Mouse (Mus musculus): ENCODE measurements around the gene Rcl1. TPM values are rescaled to one million over a fixed set of nuclear protein-coding genes. Genes with fewer than 3 reads are reported as not detected.
A peak's percentile ranks its signal among the peaks of the same experiment; 100 is the strongest.

The Rcl1 gene
- polyA plus RNA-seq, 1 experiment from 2014 or later: 79.2 TPM

DNA sequence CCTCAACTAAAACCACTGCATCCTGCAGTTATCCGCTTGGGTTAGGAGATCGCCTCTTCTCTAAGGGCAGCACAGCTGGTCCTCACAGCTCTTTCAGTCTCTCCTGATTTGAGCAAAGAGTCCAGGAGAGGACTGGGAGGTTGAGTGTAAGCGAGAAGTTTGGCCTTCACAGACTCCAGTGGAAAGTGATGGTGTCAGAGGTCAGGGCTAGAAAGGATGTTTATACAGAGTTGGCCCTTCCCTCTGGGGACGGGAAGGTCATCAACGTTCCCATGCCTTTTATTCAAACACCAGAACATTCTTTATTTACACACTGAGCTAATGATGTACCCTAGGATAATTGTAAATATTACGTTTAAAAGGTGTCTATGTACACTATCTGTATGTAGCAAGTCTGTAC is 27.0 kb downstream of the Rcl1 start:
- H3K36me3 ChIP-seq (replicated peaks; ENCODE audit: insufficient read depth, low read length): peaks cover 45% of the 10 kb centered on the region
- TF ChIP-seq EP300 (IDR thresholded peaks at IDR 0.05; ENCODE audit: low read depth) (peak; percentile 31; the same call in 1 of the 2 replicates), CTCF (IDR thresholded peaks at IDR 0.05; ENCODE audit: low read depth) (no peak)
- H3K4me1 ChIP-seq (ENCODE audit: insufficient read depth): no peaks in the 10 kb centered on the region; the same call in 1 of the 2 replicates
- DNase-seq (peak; percentile 38), ATAC-seq (peak; percentile 57)
- H3K27me3 ChIP-seq (ENCODE audit: insufficient read depth, low read length): no peaks in the 10 kb centered on the region
- peak overlapping the region; percentile 65 for H3K9ac ChIP-seq (replicated peaks)
- WGBS (ENCODE audit: insufficient replicate concordance): 59% methylated on average over 6 of the region's 6 CpGs
- peak overlapping the region; percentile 93 for H3K27ac ChIP-seq (ENCODE audit: low read depth)
- no peaks in the 10 kb centered on the region for H3K9me3 ChIP-seq (ENCODE audit: low read length)
- peak overlapping the region; percentile 64 for H3K4me2 ChIP-seq (ENCODE audit: low read depth, low read length)
- peak overlapping the region; percentile 38 for H3K4me3 ChIP-seq (ENCODE audit: low read depth, low read length)

DNA sequence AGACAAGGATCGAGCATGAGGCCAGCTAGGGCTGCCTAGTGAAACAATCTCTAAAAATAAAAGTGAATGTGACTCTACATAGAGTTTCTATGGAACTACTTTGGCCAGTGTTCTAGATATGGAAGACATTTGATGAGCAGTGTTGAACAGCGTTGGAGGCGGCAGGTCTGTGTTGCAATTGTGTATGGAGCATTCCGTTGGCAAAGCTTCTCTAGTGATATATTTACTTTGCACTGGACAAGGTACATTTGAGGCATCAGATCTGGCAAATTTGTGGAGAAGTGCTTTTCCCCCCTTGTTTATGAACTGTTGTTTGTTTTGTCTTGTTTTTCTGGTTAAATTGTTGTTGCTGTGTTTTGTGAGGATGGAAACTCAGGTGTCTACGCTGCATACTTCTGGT is 28.4 kb downstream of the Rcl1 start:
- peaks cover 52% of the 10 kb centered on the region for H3K36me3 ChIP-seq (replicated peaks; ENCODE audit: insufficient read depth, low read length)
- no peaks in the 10 kb centered on the region; the same call in 1 of the 2 replicates for H3K4me1 ChIP-seq (ENCODE audit: insufficient read depth)
- peak; percentile 16 for ATAC-seq
- H3K27me3 ChIP-seq (ENCODE audit: insufficient read depth, low read length): no peaks in the 10 kb centered on the region
- peak overlapping the region; percentile 64 for H3K4me2 ChIP-seq (ENCODE audit: low read depth, low read length)
- peak overlapping the region; percentile 62 for H3K9ac ChIP-seq (replicated peaks)
- peak overlapping the region; percentile 37 for H3K4me3 ChIP-seq (ENCODE audit: low read depth, low read length)
- no peaks in the 10 kb centered on the region for H3K9me3 ChIP-seq (ENCODE audit: low read length)
- WGBS (ENCODE audit: insufficient replicate concordance): 73% methylated on average over 5 of the region's 5 CpGs
- DNase-seq: no peak
- TF ChIP-seq CTCF (IDR thresholded peaks at IDR 0.05; ENCODE audit: low read depth) (no peak), EP300 (IDR thresholded peaks at IDR 0.05; ENCODE audit: low read depth) (peak; percentile 28; the same call in 1 of the 2 replicates)
- peak overlapping the region; percentile 93 for H3K27ac ChIP-seq (ENCODE audit: low read depth)

DNA sequence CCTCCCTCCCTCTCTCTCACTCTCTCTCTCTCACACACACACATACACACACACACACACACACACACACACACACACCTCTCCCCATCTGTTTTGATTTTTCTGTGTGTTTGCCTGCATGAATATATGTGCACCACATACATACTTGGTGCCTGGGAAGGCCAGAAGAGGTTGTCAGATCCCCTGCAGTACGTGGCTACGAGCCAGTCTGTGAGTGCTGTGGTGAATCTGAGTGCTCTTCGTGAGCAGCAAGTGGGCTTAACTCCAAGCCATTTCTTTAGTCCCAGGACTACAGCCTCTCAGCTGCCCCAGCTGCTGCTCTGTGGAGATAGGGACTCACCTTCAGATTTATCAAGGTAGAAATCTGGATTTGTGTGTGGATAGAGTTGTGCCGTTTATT is 30.0 kb downstream of the Rcl1 start:
- Histone ChIP-seq H3K36me3 (replicated peaks; ENCODE audit: insufficient read depth, low read length) (peaks cover 62% of the 10 kb centered on the region), H3K4me3 (ENCODE audit: low read depth, low read length) (no peak overlapping the region), H3K9ac (replicated peaks) (0 out of 2 replicates have a peak overlapping the region, but pooled peaks have one; percentile 27), H3K9me3 (ENCODE audit: low read length) (no peaks in the 10 kb centered on the region), H3K27ac (ENCODE audit: low read depth) (peak overlapping the region; percentile 93), H3K4me1 (ENCODE audit: insufficient read depth) (peaks cover 10% of the 10 kb centered on the region), H3K4me2 (ENCODE audit: low read depth, low read length) (peak overlapping the region; percentile 64), H3K27me3 (ENCODE audit: insufficient read depth, low read length) (no peaks in the 10 kb centered on the region)
- ATAC-seq (no peak), DNase-seq (no peak)
- TF ChIP-seq CTCF (IDR thresholded peaks at IDR 0.05; ENCODE audit: low read depth) (no peak), EP300 (IDR thresholded peaks at IDR 0.05; ENCODE audit: low read depth) (no peak)
- 67% methylated on average over 4 of the region's 4 CpGs for WGBS (ENCODE audit: insufficient replicate concordance)

DNA sequence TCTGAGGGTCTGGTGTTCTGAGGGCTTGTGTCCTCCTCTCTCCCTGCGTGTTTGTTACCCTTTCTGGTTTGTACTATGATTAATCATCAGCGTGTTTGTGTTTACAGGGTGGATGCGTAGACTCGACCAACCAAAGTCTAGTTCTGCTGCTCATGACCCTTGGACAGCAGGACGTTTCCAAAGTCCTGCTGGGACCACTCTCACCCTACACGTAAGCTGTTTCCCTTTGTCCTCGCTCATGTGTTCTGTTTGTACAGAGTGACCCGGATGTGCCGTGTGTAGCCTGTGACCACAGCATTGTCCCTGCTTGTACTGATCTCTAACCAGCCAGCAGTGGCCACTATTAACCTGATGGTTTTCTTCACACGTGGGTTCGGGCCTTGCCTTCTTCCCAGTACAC is 33.1 kb downstream of the Rcl1 start:
- DNase-seq (peak; percentile 59), ATAC-seq (peak; percentile 89)
- H3K9me3 ChIP-seq (ENCODE audit: low read length): no peaks in the 10 kb centered on the region
- WGBS (ENCODE audit: insufficient replicate concordance): 77% methylated on average over 11 of the region's 11 CpGs
- no peaks in the 10 kb centered on the region for H3K27me3 ChIP-seq (ENCODE audit: insufficient read depth, low read length)
- no peak overlapping the region for H3K4me3 ChIP-seq (ENCODE audit: low read depth, low read length)
- peaks cover 12% of the 10 kb centered on the region for H3K4me1 ChIP-seq (ENCODE audit: insufficient read depth)
- H3K4me2 ChIP-seq (ENCODE audit: low read depth, low read length): no peak overlapping the region
- peak overlapping the region; percentile 93 for H3K27ac ChIP-seq (ENCODE audit: low read depth)
- H3K36me3 ChIP-seq (replicated peaks; ENCODE audit: insufficient read depth, low read length): peaks cover 71% of the 10 kb centered on the region
- H3K9ac ChIP-seq (replicated peaks): no peak overlapping the region; the same call in 1 of the 2 replicates
- TF ChIP-seq EP300 (IDR thresholded peaks at IDR 0.05; ENCODE audit: low read depth) (peak; percentile 65; the same call in 1 of the 2 replicates), CTCF (IDR thresholded peaks at IDR 0.05; ENCODE audit: low read depth) (no peak)

DNA sequence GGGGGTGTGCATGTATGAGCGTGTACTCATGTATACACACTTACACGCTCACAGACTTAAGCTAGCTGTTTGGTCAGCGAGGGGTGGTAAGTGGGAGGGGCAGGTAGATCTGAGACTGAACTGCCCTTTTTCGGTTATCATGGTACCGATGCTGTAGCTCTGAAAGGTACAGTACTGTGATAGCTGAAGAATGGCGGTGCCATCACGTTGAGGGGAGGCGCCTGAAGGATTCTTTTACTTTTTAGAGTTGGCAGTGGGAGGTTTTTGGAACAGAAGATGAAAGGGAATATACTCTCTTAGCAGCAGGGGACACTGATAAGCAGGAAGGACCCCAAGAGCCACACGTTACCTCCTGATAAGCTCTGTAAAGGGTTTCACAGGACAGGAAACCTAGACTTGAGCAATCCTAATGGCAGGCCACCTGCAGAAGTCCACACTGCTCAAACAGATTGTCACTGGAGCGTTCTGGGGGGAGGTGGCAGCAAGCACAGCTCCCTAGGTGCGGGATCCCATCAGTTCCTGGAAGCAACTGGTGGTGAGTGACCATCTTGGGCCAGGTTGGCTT is 34.1 kb downstream of the Rcl1 start:
- Histone ChIP-seq H3K27ac (ENCODE audit: low read depth) (peak overlapping the region; percentile 93), H3K27me3 (ENCODE audit: insufficient read depth, low read length) (no peaks in the 10 kb centered on the region), H3K4me1 (ENCODE audit: insufficient read depth) (peaks cover 12% of the 10 kb centered on the region), H3K9ac (replicated peaks) (peak overlapping the region; percentile 12), H3K9me3 (ENCODE audit: low read length) (no peaks in the 10 kb centered on the region), H3K4me3 (ENCODE audit: low read depth, low read length) (no peak overlapping the region), H3K36me3 (replicated peaks; ENCODE audit: insufficient read depth, low read length) (peaks cover 72% of the 10 kb centered on the region), H3K4me2 (ENCODE audit: low read depth, low read length) (no peak overlapping the region)
- TF ChIP-seq CTCF (IDR thresholded peaks at IDR 0.05; ENCODE audit: low read depth) (no peak), EP300 (IDR thresholded peaks at IDR 0.05; ENCODE audit: low read depth) (peak; percentile 83)
- peak; percentile 32 for ATAC-seq
- no peak for DNase-seq
- WGBS (ENCODE audit: insufficient replicate concordance): 53% methylated on average over 11 of the region's 11 CpGs

DNA sequence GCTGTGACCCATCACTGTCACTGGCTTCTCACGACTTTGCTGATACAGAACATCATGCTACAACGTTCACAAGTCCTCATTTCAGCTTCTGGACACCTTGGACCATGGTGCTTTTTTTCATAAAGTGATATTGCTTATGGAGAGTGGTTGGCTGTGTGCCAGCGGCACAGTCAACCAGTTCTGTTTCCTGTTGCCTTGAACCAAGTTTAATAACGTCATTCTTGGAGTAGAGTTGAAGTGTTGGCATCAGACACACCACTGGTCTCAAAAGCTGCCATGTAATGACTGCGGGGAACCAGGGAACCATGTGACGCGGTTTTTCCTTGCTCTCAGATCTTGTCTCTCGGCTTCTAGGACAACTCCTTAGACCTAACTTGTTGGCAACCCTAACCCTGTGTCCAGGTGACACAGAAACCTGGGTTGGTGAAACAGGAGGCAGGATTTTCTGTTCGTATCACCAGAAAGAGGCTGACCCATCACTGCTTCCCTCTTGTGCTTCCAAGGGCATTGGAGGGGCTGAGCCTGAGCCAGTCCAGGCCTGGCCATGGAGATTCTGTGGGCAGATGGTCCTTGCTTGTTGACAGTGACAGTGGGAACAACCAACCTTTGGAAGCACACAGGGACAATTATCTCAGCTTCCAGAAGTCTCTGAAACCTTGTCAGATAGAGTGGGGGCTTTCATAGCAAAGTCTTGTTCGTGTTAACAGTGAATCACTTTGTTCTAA is 37.5 kb downstream of the Rcl1 start:
- TF ChIP-seq EP300 (IDR thresholded peaks at IDR 0.05; ENCODE audit: low read depth): no peak
- TF ChIP-seq CTCF (IDR thresholded peaks at IDR 0.05; ENCODE audit: low read depth): no peak
- peaks cover 70% of the 10 kb centered on the region for H3K36me3 ChIP-seq (replicated peaks; ENCODE audit: insufficient read depth, low read length)
- no peak overlapping the region for H3K27ac ChIP-seq (ENCODE audit: low read depth)
- peaks cover 12% of the 10 kb centered on the region for H3K4me1 ChIP-seq (ENCODE audit: insufficient read depth)
- DNase-seq: no peak
- H3K27me3 ChIP-seq (ENCODE audit: insufficient read depth, low read length): no peaks in the 10 kb centered on the region
- 76% methylated on average over 10 of the region's 10 CpGs for WGBS (ENCODE audit: insufficient replicate concordance)
- H3K9me3 ChIP-seq (ENCODE audit: low read length): no peaks in the 10 kb centered on the region
- no peak overlapping the region for H3K9ac ChIP-seq (replicated peaks)
- no peak for ATAC-seq
- H3K4me3 ChIP-seq (ENCODE audit: low read depth, low read length): no peak overlapping the region
- no peak overlapping the region for H3K4me2 ChIP-seq (ENCODE audit: low read depth, low read length)

All from liver, postnatal 0 days (tissue).